Mouse (Mus musculus) gastrocnemius, adult 8-10 months (tissue): ENCODE measurements around the gene Otub2. TPM values are rescaled to one million over a fixed set of nuclear protein-coding genes. Genes with fewer than 3 reads are reported as not detected.
"Not testable (repeated sequence)": the region's sequence is repeated elsewhere in the genome, so short reads cannot be mapped to it uniquely, and the experiment has no call there.

Source experiments
- DNase-seq, 2 experiments: peaks; one replicate each; pipeline ENCODE4 v3.0.0; 2022; ENCODE audit warnings: low spot score in 2 of 2
- total RNA-seq, 4 experiments: library from RNA; stranded (reverse); gene quantifications; 2 replicates each; pipeline ENCODE4 v1.2.4; 2022

The Otub2 gene
- total RNA-seq, 4 experiments from 2014 or later = 5.3 to 20.3 (median 7.7) TPM

- no peak for DNase-seq
These were observed 49.1 kb downstream of the Otub2 start for GRCm38 (mm10) chr12:103437601-103438000.

- DNase-seq = no peak
These were observed 55.0 kb downstream of the Otub2 start, which contains the start of gene Ifi27l2a for GRCm38 (mm10) chr12:103443524-103443923. Gene Ifi27l2a, minus strand, starts transcription at chr12:103443680.

GRCm38 (mm10) chr12:103444261-103444660 lies 55.8 kb downstream of the Otub2 start:
- DNase-seq = not testable (repeated sequence)

- no peak for DNase-seq
These were observed 56.6 kb downstream of the Otub2 start for GRCm38 (mm10) chr12:103445060-103445459.

- DNase-seq = no peak
These were observed 64.9 kb downstream of the Otub2 start for GRCm38 (mm10) chr12:103453361-103453760.

Other genes with a start within 250 kb of the Otub2 start
- gene Prima1, start 146.5 kb upstream of the Otub2 start, total RNA-seq = 10 to 100 TPM in 3 of 4 experiments, 1 to 10 TPM in 1; 6.5 to 25.9 (median 14.7) TPM
- gene Fam181a, start 77.7 kb upstream of the Otub2 start, total RNA-seq = not detected
- gene Asb2, start 32.7 kb upstream of the Otub2 start, total RNA-seq = 100 to 1,000 TPM; 524 to 740 (median 599) TPM
- 1 to 10 TPM in 2 of 4 experiments, under 1 TPM in 1, not detected in 1; 0.99 to 1.2 (median 1.2) TPM for gene 9330161L09Rik, start 19.1 kb downstream of the Otub2 start, total RNA-seq
- gene Ddx24, start 37.1 kb downstream of the Otub2 start, total RNA-seq = 10 to 100 TPM; 79.0 to 94.0 (median 83.7) TPM
- gene Ifi27, start 45.5 kb downstream of the Otub2 start, total RNA-seq = 10 to 100 TPM; 53.1 to 81.9 (median 71.7) TPM
- 10 to 100 TPM in 3 of 4 experiments, 1 to 10 TPM in 1; 3.9 to 53.1 (median 26.9) TPM for gene Ifi27l2a, start 55.0 kb downstream of the Otub2 start, total RNA-seq
- gene Ifi27l2b, start 68.5 kb downstream of the Otub2 start, total RNA-seq = not detected
- 1 to 10 TPM in 1 of 4 experiments, under 1 TPM in 3; 0.11 to 1.2 (median 0.17) TPM for gene Ppp4r4, start 143.6 kb downstream of the Otub2 start, total RNA-seq
- gene Serpina10, start 242.8 kb downstream of the Otub2 start, total RNA-seq = not detected